Mouse (Mus musculus): ENCODE results near the gene Cyren. TPM values are rescaled to one million over a fixed set of nuclear protein-coding genes. Genes with fewer than 3 reads are reported as not detected.

The Cyren gene
- 18.9 and 19.2 TPM in 2 replicates for polyA plus RNA-seq (2016; fragmentation: Nextera tagmentation; extraction: Ambion mirVana)

- H3K36me3 ChIP-seq (replicated peaks): peaks cover 73% of the 10 kb centered on the region
- H3K4me3 ChIP-seq: peak within 1 kb of the TSS; percentile 82
- DNase-seq (ENCODE audit: low spot score): peak; percentile 95
- no peaks in the 10 kb centered on the region for H3K27me3 ChIP-seq (replicated peaks; ENCODE audit: low read depth, poor library complexity, severe bottlenecking)
- WGBS: under 1% methylated on average over 56 of the region's 56 CpGs
- peaks cover 43% of the 10 kb centered on the region for H3K4me1 ChIP-seq
- H3K27ac ChIP-seq (replicated peaks): peak within 1 kb of the TSS; percentile 95
- H3K9me3 ChIP-seq: no peaks in the 10 kb centered on the region
These were observed at the start of gene Cyren for GRCm38 (mm10) chr6:34877509-34878321. Gene Cyren (minus strand): TSS chr6:34878060.

- Histone ChIP-seq H3K27ac (replicated peaks) (no peak overlapping the region), H3K9me3 (no peaks in the 10 kb centered on the region), H3K27me3 (replicated peaks; ENCODE audit: low read depth, poor library complexity, severe bottlenecking) (no peaks in the 10 kb centered on the region), H3K36me3 (replicated peaks) (no peaks in the 10 kb centered on the region), H3K4me1 (no peaks in the 10 kb centered on the region), H3K4me3 (no peak overlapping the region)
- no peak for DNase-seq (ENCODE audit: low spot score)
- 93% methylated on average over 8 of the region's 8 CpGs for WGBS
These were observed 49.7 kb upstream of the Cyren start for GRCm38 (mm10) chr6:34927594-34927993.

GRCm38 (mm10) chr6:34927156-34927555, 49.3 kb upstream of the Cyren start:
- Histone ChIP-seq H3K36me3 (replicated peaks) (no peaks in the 10 kb centered on the region), H3K27ac (replicated peaks) (no peak overlapping the region), H3K27me3 (replicated peaks; ENCODE audit: low read depth, poor library complexity, severe bottlenecking) (no peaks in the 10 kb centered on the region), H3K9me3 (no peaks in the 10 kb centered on the region), H3K4me1 (no peaks in the 10 kb centered on the region), H3K4me3 (no peak overlapping the region)
- WGBS: 39% methylated on average over 4 of the region's 4 CpGs
- peak; percentile 77 for DNase-seq (ENCODE audit: low spot score)

GRCm38 (mm10) chr6:34921941-34922340, 44.1 kb upstream of the Cyren start:
- WGBS: 55% methylated on average over 14 of the region's 14 CpGs
- H3K4me3 ChIP-seq: no peak overlapping the region
- H3K4me1 ChIP-seq: peaks cover 26% of the 10 kb centered on the region
- no peaks in the 10 kb centered on the region for H3K27me3 ChIP-seq (replicated peaks; ENCODE audit: low read depth, poor library complexity, severe bottlenecking)
- no peaks in the 10 kb centered on the region for H3K36me3 ChIP-seq (replicated peaks)
- no peak overlapping the region for H3K27ac ChIP-seq (replicated peaks)
- DNase-seq (ENCODE audit: low spot score): peak; percentile 54
- no peaks in the 10 kb centered on the region for H3K9me3 ChIP-seq

GRCm38 (mm10) chr6:34920631-34921030, 42.8 kb upstream of the Cyren start:
- Histone ChIP-seq H3K9me3 (no peaks in the 10 kb centered on the region), H3K4me1 (peaks cover 26% of the 10 kb centered on the region), H3K27ac (replicated peaks) (no peak overlapping the region), H3K27me3 (replicated peaks; ENCODE audit: low read depth, poor library complexity, severe bottlenecking) (no peaks in the 10 kb centered on the region), H3K36me3 (replicated peaks) (no peaks in the 10 kb centered on the region), H3K4me3 (no peak overlapping the region)
- 92% methylated on average over 12 of the region's 12 CpGs for WGBS
- DNase-seq (ENCODE audit: low spot score): no peak

GRCm38 (mm10) chr6:34919956-34920355, 42.1 kb upstream of the Cyren start, which contains the start of gene Stra8:
Gene Stra8 (plus strand): TSS chr6:34920163.
- WGBS: 46% methylated on average over 10 of the region's 10 CpGs
- Histone ChIP-seq H3K9me3 (no peaks in the 10 kb centered on the region), H3K4me1 (peaks cover 26% of the 10 kb centered on the region), H3K27ac (replicated peaks) (peak within 1 kb of the TSS; percentile 36), H3K36me3 (replicated peaks) (no peaks in the 10 kb centered on the region), H3K27me3 (replicated peaks; ENCODE audit: low read depth, poor library complexity, severe bottlenecking) (no peaks in the 10 kb centered on the region), H3K4me3 (no peak within 1 kb of the TSS)
- peak; percentile 39 for DNase-seq (ENCODE audit: low spot score)

GRCm38 (mm10) chr6:34919146-34919545, 41.3 kb upstream of the Cyren start:
- Histone ChIP-seq H3K27me3 (replicated peaks; ENCODE audit: low read depth, poor library complexity, severe bottlenecking) (no peaks in the 10 kb centered on the region), H3K27ac (replicated peaks) (peak overlapping the region; percentile 36), H3K4me1 (peaks cover 26% of the 10 kb centered on the region), H3K9me3 (no peaks in the 10 kb centered on the region), H3K4me3 (no peak overlapping the region), H3K36me3 (replicated peaks) (no peaks in the 10 kb centered on the region)
- DNase-seq (ENCODE audit: low spot score): peak; percentile 18
- WGBS: 54% methylated on average over 7 of the region's 7 CpGs

GRCm38 (mm10) chr6:34914462-34914861, 36.6 kb upstream of the Cyren start:
- 88% methylated on average over 3 of the region's 3 CpGs for WGBS
- H3K4me3 ChIP-seq: no peak overlapping the region
- no peaks in the 10 kb centered on the region for H3K36me3 ChIP-seq (replicated peaks)
- H3K27ac ChIP-seq (replicated peaks): no peak overlapping the region
- H3K9me3 ChIP-seq: no peaks in the 10 kb centered on the region
- H3K4me1 ChIP-seq: peaks cover 26% of the 10 kb centered on the region
- DNase-seq (ENCODE audit: low spot score): no peak
- H3K27me3 ChIP-seq (replicated peaks; ENCODE audit: low read depth, poor library complexity, severe bottlenecking): no peaks in the 10 kb centered on the region

GRCm38 (mm10) chr6:34913341-34914040, 35.6 kb upstream of the Cyren start:
- no peak for DNase-seq (ENCODE audit: low spot score)
- Histone ChIP-seq H3K4me1 (peaks cover 22% of the 10 kb centered on the region), H3K4me3 (no peak overlapping the region), H3K27ac (replicated peaks) (no peak overlapping the region), H3K36me3 (replicated peaks) (peaks cover 8% of the 10 kb centered on the region; the same call in 1 of the 2 replicates), H3K27me3 (replicated peaks; ENCODE audit: low read depth, poor library complexity, severe bottlenecking) (no peaks in the 10 kb centered on the region), H3K9me3 (no peaks in the 10 kb centered on the region)
- 83% methylated on average over 13 of the region's 13 CpGs for WGBS

- peak within 1 kb of the TSS; percentile 84 for H3K4me3 ChIP-seq
- peak; percentile 97 for DNase-seq (ENCODE audit: low spot score)
- peaks cover 34% of the 10 kb centered on the region for H3K4me1 ChIP-seq
- under 1% methylated on average over 64 of the region's 64 CpGs for WGBS
- H3K27ac ChIP-seq (replicated peaks): peak within 1 kb of the TSS; percentile 90
- peaks cover 35% of the 10 kb centered on the region for H3K36me3 ChIP-seq (replicated peaks)
- no peaks in the 10 kb centered on the region for H3K27me3 ChIP-seq (replicated peaks; ENCODE audit: low read depth, poor library complexity, severe bottlenecking)
- no peaks in the 10 kb centered on the region for H3K9me3 ChIP-seq
These were observed 32.7 kb upstream of the Cyren start, which contains the start of gene Wdr91 for GRCm38 (mm10) chr6:34910371-34911219. Gene Wdr91 (minus strand): TSS chr6:34910876.

GRCm38 (mm10) chr6:34909631-34910345, 31.9 kb upstream of the Cyren start:
- H3K27ac ChIP-seq (replicated peaks): peak overlapping the region; percentile 90; the same call in 1 of the 2 replicates
- no peak for DNase-seq (ENCODE audit: low spot score)
- peak overlapping the region; percentile 84 for H3K4me3 ChIP-seq
- H3K9me3 ChIP-seq: no peaks in the 10 kb centered on the region
- H3K4me1 ChIP-seq: peaks cover 34% of the 10 kb centered on the region
- no peaks in the 10 kb centered on the region for H3K27me3 ChIP-seq (replicated peaks; ENCODE audit: low read depth, poor library complexity, severe bottlenecking)
- 53% methylated on average over 8 of the region's 8 CpGs for WGBS
- peaks cover 43% of the 10 kb centered on the region for H3K36me3 ChIP-seq (replicated peaks)
